Mouse (Mus musculus): ENCODE data around the gene Gm17651. TPM values are rescaled to one million over a fixed set of nuclear protein-coding genes. Genes with fewer than 3 reads are reported as not detected.

Gm17651 gene
- polyA plus RNA-seq, 1 experiment from 2014 or later: not detected

DNA sequence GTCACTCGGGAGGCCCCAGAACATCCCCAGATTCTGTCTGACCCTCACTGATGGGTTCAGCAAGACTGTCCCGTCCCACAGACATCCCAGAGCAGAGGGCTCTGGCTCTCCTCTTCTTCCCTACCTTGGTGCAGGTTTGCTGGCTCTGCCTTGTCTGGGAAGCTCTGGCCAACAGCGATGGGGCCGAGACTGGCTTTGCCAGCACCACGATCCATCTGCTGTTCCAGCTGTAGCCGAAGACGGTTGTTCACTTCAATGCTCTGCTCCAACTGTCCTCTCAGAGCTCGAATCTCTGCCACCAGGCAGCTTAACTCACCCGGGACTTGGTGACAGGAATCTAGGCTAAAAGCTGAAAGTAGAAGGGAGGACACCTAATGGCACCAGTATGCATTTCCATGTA, 22.4 kb upstream of the Gm17651 start:
- no peak for DNase-seq (ENCODE audit: low read depth, low spot score)
- ChIA-PET CTCF (no interaction called here), POLR2A (interaction anchor here (0.6 kb wide), 1 partner anchor 11 kb away, joined by 3 read pairs; no protein-coding TSS in a partner anchor)
- H3K27me3 ChIP-seq: no peaks in the 10 kb centered on the region
- TF ChIP-seq CTCF (IDR thresholded peaks at IDR 0.05): no peak
- no peak for ATAC-seq
- in situ Hi-C loops (cut with MboI; ENCODE audit: low pct_unique_long_range_greater_than_20kb): no loop called here

- ChIA-PET POLR2A (no interaction called here), CTCF (no interaction called here)
- in situ Hi-C loops (cut with MboI; ENCODE audit: low pct_unique_long_range_greater_than_20kb): no loop called here
- ATAC-seq: no peak
- no peaks in the 10 kb centered on the region for H3K27me3 ChIP-seq
- TF ChIP-seq CTCF (IDR thresholded peaks at IDR 0.05): no peak
- no peak for DNase-seq (ENCODE audit: low read depth, low spot score)
Observed at GRCm38 (mm10) chr3:97693806-97694205, 19.3 kb upstream of the Gm17651 start.

GRCm38 (mm10) chr3:97691443-97692017, 17.0 kb upstream of the Gm17651 start:
- H3K27me3 ChIP-seq: no peaks in the 10 kb centered on the region
- CTCF ChIA-PET: no interaction called here
- no peak for ATAC-seq
- TF ChIP-seq CTCF (IDR thresholded peaks at IDR 0.05): no peak
- POLR2A ChIA-PET: no interaction called here
- in situ Hi-C loops (cut with MboI; ENCODE audit: low pct_unique_long_range_greater_than_20kb): no loop called here
- DNase-seq (ENCODE audit: low read depth, low spot score): no peak

DNA sequence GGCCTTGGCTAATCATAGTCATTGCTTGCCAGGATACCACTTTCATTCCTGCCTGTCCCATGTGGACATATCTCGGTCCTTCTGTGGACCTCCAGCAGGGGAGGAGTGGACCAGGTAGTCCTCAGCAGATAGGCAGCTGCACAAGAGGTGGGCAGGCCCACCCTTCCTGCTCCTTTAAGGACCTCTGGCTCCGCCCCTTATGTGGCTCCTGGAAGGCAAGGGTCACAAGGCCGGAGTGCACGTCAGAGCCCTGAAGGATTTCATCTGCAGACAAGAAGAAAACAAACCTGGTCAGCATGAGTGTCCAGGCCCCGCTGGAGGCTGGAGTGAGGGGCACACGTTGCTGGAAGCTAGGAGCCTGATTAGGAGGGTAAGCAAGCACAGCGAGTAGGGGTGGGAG, 16.1 kb upstream of the Gm17651 start:
- in situ Hi-C loops (cut with MboI; ENCODE audit: low pct_unique_long_range_greater_than_20kb): no loop called here
- CTCF ChIA-PET: no interaction called here
- H3K27me3 ChIP-seq: no peaks in the 10 kb centered on the region
- POLR2A ChIA-PET: no interaction called here
- DNase-seq (ENCODE audit: low read depth, low spot score): no peak
- ATAC-seq: no peak
- no peak for TF ChIP-seq CTCF (IDR thresholded peaks at IDR 0.05)

- TF ChIP-seq CTCF (IDR thresholded peaks at IDR 0.05): no peak
- ChIA-PET CTCF (no interaction called here), POLR2A (interaction anchor here (0.8 kb wide), 1 partner anchor 68 kb away, joined by 3 read pairs; no protein-coding TSS in a partner anchor)
- no peaks in the 10 kb centered on the region for H3K27me3 ChIP-seq
- in situ Hi-C loops (cut with MboI; ENCODE audit: low pct_unique_long_range_greater_than_20kb): no loop called here
- ATAC-seq: no peak
- no peak for DNase-seq (ENCODE audit: low read depth, low spot score)
Observed at GRCm38 (mm10) chr3:97689289-97689688, 14.8 kb upstream of the Gm17651 start.

GRCm38 (mm10) chr3:97686372-97687117, 12.1 kb upstream of the Gm17651 start:
- no peaks in the 10 kb centered on the region for H3K27me3 ChIP-seq
- DNase-seq (ENCODE audit: low read depth, low spot score): no peak
- ATAC-seq: no peak
- TF ChIP-seq CTCF (IDR thresholded peaks at IDR 0.05): no peak
- ChIA-PET CTCF (interaction anchor here (1.1 kb wide), 2 partner anchors 9 to 18 kb away, joined by 3 read pairs; no protein-coding TSS in a partner anchor), POLR2A (no interaction called here)
- in situ Hi-C loops (cut with MboI; ENCODE audit: low pct_unique_long_range_greater_than_20kb): no loop called here

DNA sequence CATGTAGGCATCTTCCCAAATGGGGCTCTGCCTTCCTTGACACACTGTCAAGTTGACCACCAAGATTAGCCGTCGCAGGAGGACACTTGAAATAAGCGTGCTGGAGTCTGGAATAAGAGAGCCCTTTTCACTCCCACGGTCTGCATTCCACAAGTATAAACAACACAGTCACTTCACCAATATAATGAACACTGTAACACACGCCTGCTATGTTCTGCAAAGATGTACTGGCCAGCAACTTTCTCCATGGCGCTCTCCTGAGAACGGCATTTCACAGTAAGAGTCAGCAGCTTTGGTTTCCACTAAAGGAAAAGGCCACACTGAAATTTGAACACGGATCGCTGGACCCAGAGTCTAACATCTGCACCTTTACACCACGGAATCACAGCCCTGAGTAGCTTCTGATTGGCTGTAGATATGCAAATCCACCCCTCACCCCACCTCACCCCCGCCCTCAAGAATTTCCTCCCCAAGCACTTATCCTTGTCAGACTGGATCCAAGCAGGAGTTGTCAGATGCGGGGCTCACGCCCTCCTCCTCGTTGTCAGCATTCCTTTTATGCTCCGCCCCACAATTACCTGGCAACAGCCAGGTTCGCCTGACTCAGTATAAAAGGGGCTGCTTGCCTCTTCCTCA, 9.2 kb upstream of the Gm17651 start:
- ATAC-seq (no peak), DNase-seq (ENCODE audit: low read depth, low spot score) (no peak)
- CTCF ChIA-PET: interaction anchor here (1.2 kb wide), 1 partner anchor 22 kb away, joined by 3 read pairs; no protein-coding TSS in a partner anchor
- no peak for TF ChIP-seq CTCF (IDR thresholded peaks at IDR 0.05)
- H3K27me3 ChIP-seq: no peaks in the 10 kb centered on the region
- in situ Hi-C loops (cut with MboI; ENCODE audit: low pct_unique_long_range_greater_than_20kb): no loop called here
- POLR2A ChIA-PET: interaction anchor here (1.1 kb wide), 1 partner anchor 14 kb away, joined by 3 read pairs; no protein-coding TSS in a partner anchor

GRCm38 (mm10) chr3:97682576-97682975, 8.1 kb upstream of the Gm17651 start:
- no peak for ATAC-seq
- POLR2A ChIA-PET: interaction anchor here (1.1 kb wide), 1 partner anchor 13 kb away, joined by 3 read pairs; no protein-coding TSS in a partner anchor
- CTCF ChIA-PET: interaction anchor here (1.7 kb wide), 1 partner anchor 17 kb away, joined by 4 read pairs; no protein-coding TSS in a partner anchor
- DNase-seq (ENCODE audit: low read depth, low spot score): no peak
- in situ Hi-C loops (cut with MboI; ENCODE audit: low pct_unique_long_range_greater_than_20kb): no loop called here
- no peaks in the 10 kb centered on the region for H3K27me3 ChIP-seq
- no peak for TF ChIP-seq CTCF (IDR thresholded peaks at IDR 0.05)

- DNase-seq (ENCODE audit: low read depth, low spot score) (no peak), ATAC-seq (no peak)
- in situ Hi-C loops (cut with MboI; ENCODE audit: low pct_unique_long_range_greater_than_20kb): no loop called here
- CTCF ChIA-PET: interaction anchor here (1.1 to 2.4 kb wide), 4 partner anchors 12 to 220 kb away, joined by 3 to 24 read pairs (median 4); no protein-coding TSS in a partner anchor
- no peak for TF ChIP-seq CTCF (IDR thresholded peaks at IDR 0.05)
- POLR2A ChIA-PET: no interaction called here
- no peaks in the 10 kb centered on the region for H3K27me3 ChIP-seq
Observed at GRCm38 (mm10) chr3:97682159-97682502, 7.6 kb upstream of the Gm17651 start.

DNA sequence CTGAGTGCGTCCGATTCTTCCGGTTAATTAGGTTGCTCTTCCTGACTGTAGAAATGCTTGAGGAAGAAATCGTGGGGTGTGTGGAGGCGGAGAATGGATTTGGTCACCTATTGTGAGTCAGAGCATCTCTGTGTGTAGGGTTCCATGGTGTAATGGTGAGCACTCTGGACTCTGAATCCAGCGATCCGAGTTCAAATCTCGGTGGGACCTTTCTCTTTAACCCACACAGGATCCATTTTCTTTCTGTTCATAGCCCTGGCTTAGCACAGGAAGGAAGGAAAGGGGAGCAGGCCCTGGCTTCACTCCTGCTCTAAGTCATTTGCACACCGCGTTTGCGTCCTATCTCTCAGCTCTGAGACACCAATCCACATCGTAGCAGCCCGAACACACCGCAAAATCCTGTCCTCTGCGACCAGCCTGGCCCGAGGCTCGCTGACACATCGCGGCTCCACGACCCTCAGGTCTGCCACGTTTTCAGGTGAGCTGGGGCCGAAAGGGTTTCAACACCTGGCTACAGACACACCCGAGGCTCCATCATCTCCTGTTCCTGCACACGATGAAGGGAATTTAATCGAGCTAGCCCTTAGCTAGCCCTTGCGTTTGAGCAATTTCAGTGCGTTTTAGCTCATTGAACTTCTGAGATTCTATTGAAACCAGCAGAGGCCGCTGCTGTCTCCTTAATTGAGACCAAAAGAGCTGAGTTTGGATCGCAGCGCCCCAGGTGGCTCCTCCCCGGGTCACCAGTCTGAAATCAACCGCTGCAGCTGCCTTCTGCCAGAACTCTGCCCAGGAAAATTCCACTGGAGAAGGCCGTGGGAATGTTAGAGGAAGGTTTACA, 7.0 kb upstream of the Gm17651 start:
- DNase-seq (ENCODE audit: low read depth, low spot score): no peak
- ATAC-seq: no peak
- peak; percentile 75 for TF ChIP-seq CTCF (IDR thresholded peaks at IDR 0.05)
- POLR2A ChIA-PET: no interaction called here
- H3K27me3 ChIP-seq: no peaks in the 10 kb centered on the region
- in situ Hi-C loops (cut with MboI; ENCODE audit: low pct_unique_long_range_greater_than_20kb): no loop called here
- CTCF ChIA-PET: interaction anchor here (1.1 to 2.4 kb wide), 5 partner anchors 12 to 221 kb away, joined by 3 to 24 read pairs (median 3); no protein-coding TSS in a partner anchor

All from Patski (cell line).